Mouse (Mus musculus): ENCODE results near the gene Arntl2. TPM values are rescaled to one million over a fixed set of nuclear protein-coding genes. Genes with fewer than 3 reads are reported as not detected.
"Not testable (repeated sequence)": the region's sequence is repeated elsewhere in the genome, so short reads cannot be mapped to it uniquely, and the experiment has no call there.

Gene Arntl2
- total RNA-seq, 4 experiments from 2014 or later: 8.9 to 16.6 (median 11.0) TPM

DNA sequence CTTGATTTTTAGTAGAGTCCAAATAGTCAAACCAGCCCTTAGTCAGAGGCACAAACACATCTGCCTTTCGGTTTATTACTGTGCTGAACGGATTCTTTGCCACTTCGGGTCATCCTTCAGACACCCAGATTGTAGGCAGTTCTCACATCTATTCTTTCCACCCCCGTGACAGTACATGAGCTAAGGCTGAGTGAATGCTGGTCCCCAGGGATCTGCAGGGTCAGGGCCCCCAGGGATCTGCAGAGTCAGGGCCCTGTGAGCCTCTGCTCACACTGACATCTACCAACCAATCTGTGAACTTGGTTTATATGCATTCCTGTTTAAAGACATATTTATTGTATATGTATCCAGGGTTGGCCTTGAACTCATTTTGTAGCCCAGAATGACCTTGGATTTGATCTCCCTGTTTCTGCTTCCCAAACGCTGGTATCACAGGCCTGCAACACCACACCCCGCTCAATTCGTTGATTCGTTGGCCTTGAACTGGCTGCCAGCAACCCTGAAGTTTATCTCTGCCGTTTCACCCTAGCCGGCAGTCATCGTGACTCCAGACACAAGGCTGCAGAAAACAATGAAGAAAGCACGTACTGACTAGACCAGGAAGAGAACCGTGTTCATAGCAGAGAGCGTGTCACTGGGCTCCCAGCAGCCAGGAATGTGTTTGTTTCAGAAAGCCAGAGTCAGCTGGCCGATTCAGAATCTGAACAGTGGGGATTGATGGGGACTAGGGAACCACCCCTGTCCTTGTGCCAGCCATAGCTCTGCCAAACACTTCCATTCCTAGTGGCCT, 50.3 kb downstream of the Arntl2 start:
- DNase-seq (ENCODE audit: low spot score in 2 of 2): no peak

DNA sequence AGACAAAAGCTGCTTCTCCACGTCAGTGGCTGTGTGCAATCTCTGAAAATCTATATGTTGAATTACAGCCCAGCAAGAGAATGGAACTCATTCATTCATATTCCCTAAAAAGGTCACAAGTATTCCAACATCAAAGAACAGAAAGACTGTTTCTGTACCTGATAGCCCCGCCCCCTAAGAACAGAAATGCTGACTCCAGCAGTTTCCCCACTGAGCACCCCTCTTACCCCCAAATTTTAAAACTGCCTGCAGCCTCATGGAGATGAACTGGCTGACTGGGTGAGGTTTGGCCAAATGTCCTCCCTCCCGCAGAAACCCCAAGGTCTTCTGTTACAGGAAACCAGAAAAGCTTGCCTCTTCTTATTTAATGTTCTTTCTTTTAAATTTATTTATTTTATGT, 51.5 kb downstream of the Arntl2 start:
- no peak for DNase-seq (ENCODE audit: low spot score in 2 of 2)

DNA sequence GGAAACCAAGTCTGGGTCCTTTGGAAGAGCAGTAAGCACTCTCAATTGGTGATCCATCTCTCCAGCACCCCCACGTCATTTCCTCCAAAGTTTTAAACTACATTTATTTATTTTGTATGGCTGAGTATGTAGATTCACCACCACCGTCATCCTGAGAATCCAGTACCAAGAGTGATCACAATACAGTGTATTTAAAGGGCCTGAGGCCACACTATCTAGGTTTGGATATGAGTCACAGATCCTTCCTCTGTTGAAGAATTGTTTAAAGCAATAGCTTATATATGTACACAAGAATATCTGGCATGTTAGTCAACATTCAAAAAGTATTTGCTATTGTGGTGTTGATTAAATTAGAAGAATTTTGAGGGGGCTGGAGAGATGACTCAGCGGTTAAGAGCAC, 52.4 kb downstream of the Arntl2 start:
- DNase-seq (ENCODE audit: low spot score in 2 of 2): no peak

DNA sequence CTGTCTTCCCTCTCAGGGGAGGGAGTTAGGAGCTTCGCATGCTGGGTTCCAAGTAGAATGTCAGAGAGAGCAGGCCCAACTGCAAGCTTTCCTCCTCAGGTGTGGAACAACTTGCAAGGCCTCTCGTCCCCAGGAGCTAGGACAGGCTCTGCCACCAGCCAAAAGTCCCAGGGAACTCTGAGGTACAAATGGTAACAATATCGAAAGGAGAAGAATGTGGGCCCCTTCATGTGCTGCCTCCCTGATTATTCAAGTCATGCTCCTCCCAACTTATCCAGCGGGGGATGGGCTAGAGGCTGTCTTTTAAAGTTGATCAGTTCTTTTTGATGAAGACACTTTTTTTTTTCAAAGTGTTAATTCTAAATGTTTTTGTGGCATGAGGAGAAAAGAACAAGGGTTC, 54.2 kb downstream of the Arntl2 start, which contains the start of gene Smco2:
TSS of gene Smco2 (plus strand) at position 55 of the 400 bp plus-strand sequence.
- DNase-seq (ENCODE audit: low spot score in 2 of 2): no peak

DNA sequence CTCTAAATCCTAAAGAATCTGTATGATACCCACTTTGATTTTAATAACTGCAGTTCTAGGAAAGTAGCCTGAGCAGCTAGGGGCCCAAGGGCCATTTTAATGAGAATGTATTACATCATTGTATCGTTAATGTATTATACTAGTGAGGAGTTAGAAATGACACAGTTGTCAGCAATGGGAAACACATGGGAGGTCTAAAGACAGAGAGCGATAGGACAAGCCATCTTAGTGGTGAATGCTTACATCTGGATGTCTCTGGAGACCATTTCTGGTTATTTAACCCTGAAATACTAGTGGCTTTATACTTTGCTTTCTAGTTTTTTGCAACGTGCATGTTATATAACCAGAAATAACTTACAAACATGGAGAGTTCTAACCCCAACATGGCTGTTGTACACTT, 56.1 kb downstream of the Arntl2 start:
- no peak for DNase-seq (ENCODE audit: low spot score in 2 of 2)

DNA sequence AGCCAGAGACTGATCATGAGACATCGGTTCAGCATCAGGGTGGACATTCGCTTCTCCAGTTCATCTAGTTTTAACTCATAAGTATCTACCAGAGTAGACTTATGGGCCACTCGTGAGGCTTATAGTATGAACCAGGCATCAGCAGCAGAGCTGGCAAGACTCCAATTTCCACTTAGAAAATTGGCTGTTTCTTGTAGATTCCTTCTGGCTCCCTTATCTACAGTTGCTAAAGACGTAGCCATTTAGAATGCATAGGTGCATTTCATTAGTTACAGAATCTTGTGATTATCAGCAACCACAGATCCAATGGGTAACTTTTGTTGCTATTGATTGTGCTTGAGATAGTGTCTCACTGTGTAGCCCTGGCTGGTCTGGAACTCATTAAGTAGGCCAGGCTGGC, 56.9 kb downstream of the Arntl2 start:
- DNase-seq (ENCODE audit: low spot score in 2 of 2): no peak

DNA sequence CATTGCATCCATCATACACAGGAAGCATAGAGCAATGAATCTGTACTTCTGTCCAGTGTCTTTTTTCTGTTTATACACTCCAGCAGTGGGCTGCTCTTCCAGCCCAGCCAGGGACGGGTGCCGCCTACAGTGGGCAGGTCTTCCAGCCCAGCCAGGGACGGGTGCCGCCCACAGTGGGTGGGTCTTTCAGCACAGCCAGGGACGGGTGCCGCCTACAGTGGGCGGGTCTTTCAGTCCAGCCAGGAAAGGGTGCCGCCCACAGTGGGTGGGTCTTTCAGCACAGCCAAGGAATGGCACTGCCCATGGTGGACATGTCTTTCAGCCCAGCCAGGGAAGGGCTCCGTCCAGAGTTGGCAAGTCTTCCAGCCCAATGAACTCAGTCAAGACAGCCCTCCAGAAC, 59.3 kb downstream of the Arntl2 start:
- no peak for DNase-seq (ENCODE audit: low spot score in 2 of 2)

DNA sequence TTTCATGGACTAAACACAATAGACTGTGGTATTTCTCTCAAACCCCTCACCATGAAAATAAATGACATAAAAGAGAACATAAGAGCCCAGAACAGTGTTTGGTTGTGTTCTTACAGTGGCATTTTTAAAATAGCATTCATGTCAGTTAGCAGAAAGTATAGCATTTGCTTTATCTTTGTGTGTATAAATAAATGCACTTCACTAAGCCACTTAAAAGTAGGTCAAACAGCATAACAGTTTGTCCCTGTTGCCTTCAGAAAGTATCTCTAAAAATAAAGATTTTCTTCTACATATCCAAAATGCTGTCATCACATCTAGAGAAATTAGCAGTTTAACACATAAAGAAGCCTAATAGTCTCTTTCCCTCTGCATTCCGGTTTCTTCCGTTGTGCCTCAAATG, 61.5 kb downstream of the Arntl2 start:
- DNase-seq (ENCODE audit: low spot score in 2 of 2): no peak

DNA sequence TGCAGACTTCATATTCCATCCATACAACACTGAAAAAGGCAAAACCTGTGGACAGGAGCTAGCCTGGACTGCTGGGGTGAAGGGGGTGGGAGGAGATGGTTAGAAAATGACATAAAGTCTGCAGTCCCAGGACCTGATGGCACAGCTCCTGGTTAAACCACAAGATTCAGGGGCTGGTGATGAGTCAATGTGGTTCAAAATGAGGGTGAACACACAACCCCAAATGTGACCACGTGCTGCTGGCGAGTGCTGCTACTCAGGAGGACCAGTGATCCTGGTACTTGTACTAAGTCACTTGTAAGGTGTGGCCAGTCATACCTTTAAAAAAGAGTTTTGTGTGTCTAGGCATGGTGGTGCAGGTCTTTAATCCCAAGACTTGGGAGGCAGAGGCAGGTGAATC, 67.3 kb downstream of the Arntl2 start:
- no peak for DNase-seq (ENCODE audit: low spot score in 2 of 2)

DNA sequence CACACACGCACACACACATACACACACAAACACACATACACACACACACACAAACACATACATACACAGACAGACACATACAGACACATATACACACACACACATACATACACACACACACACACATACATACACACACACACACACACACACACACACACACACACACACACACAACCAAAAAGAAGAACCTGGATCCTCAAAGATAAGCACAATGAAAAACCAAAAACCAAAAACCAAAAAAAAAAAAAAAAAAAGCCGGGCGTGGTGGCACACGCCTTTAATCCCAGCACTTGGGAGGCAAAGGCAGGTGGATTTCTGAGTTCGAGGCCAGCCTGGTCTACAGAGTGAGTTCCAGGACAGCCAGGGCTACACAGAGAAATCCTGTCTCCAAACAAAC, 68.5 kb downstream of the Arntl2 start:
- DNase-seq (ENCODE audit: low spot score in 2 of 2): not testable (repeated sequence)

DNA sequence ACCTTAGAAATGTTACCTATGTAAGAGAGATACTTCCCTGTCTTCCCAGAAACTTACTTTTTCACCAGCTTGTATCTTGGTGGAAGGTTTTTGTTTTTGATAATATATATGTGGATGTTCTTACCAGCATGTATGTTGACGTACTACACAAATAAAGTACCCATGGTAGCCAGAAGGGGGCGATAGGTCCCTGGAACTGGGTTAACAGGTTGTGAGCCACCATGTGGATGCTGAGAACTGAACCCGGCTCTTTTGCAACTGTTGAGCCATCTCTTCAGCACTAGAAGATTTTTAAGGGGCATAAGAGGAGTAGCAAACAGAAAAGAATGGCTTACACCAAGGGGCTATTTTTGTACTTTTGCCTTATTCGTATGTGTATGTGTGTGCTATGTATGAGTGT, 69.8 kb downstream of the Arntl2 start:
- no peak for DNase-seq (ENCODE audit: low spot score in 2 of 2)

DNA sequence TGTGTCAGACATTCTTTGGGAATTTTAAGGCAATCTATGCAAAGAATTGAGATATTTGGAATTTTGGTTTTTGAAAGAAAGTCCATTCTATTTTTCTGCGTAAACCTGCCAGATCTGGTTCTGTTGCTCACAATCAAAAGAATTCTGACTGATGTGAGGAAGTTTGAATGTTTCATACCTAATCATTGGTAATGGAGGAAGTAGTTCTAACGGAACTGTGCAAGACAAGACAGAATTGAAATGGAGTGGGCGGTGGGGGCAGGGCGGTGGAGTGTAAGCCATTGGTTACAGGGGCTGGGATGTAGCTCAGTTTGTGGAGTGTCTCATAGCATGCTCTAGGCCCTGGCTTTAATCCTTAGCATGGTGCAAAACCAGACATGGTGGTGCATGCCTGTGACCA, 76.1 kb downstream of the Arntl2 start:
- no peak for DNase-seq (ENCODE audit: low spot score in 2 of 2)

DNA sequence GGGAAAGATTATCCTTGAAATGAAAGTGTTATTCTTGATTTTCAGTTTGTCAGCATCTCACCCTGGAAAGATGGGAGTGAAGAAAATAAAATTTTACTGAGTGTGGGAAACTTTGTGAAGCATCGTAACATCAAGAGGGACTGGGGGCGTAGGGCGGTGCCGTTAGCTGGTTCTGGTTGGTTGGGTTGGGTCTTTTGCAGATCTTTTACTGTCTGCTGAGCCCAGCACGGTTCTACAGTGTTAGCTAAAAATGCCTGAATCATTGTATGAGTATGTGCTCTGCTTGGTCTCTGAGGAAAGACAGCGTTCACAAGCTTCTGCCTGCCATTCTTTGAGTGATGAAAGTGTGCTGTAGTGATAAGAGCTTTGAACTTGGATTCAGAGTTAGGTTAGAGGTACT, 78.6 kb downstream of the Arntl2 start:
- DNase-seq (ENCODE audit: low spot score in 2 of 2): no peak

DNA sequence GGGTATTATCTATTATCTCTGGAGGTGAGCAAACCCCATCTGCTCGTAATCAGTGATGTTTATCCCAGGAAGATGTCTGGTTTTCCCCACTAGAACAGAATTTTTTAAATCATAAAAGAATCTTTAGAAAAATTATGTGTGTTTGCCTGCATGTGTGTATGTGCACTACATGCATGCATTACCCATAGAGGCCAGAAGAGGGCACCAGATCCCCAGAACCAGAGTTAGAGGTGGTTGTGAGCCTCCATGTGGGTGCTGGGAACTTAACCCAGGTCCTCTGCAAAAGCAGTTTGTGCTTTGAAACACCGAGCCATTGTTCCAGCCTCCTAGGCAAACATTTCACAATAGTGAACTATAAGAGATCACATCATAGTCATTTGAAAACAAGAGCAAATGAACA, 81.0 kb downstream of the Arntl2 start:
- no peak for DNase-seq (ENCODE audit: low spot score in 2 of 2)

DNA sequence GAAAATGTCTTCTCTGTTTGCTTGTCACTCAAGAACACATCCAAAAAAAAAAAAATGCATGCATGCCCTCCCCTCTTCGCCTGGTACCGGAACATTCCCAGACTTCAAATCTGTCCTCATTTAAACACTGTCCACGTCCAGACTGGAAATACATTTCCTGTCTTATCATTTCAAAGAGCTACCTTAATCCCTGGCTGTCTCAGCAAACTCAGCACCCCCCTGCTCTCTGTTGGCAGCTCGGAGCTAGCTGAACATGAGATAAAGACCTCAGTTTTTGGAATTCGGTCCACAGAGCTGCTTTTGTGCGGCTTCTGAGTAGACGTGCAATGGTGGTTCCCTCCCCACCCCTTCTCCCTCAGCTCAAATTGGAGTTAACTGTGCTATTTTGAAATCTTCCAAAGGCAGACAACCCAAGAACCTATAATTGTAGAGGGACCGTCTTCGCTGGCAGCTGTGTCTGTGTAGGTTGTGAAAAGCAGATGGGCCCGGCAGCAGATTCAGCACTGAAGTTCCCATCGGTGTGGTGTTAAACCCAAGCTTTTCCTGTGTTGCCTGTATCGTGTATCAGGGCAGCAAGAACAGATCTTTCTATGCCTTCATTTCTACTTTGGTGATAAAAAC, 81.7 kb downstream of the Arntl2 start:
- DNase-seq (ENCODE audit: low spot score in 2 of 2): peak; percentile 39 to 65

DNA sequence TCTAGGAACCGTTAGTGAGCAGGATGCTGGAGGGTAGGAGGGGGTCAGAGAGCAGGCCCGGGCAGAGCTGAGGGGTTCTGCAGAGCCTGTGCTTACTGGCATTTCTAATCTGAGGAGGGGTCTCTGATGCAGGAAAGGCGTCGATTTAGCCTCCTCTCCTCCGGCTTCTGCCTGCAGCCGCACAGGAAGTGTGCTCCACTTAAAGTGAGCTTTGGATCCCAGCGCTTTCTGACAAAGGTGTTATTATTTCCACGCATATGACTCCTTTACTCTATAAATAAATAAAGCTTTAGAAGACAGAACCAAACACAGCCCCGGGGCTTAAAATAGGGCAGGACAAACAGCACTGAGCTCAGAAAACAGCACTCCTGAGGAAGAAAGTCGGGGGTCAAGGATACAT, 83.1 kb downstream of the Arntl2 start:
- DNase-seq (ENCODE audit: low spot score in 2 of 2): no peak

DNA sequence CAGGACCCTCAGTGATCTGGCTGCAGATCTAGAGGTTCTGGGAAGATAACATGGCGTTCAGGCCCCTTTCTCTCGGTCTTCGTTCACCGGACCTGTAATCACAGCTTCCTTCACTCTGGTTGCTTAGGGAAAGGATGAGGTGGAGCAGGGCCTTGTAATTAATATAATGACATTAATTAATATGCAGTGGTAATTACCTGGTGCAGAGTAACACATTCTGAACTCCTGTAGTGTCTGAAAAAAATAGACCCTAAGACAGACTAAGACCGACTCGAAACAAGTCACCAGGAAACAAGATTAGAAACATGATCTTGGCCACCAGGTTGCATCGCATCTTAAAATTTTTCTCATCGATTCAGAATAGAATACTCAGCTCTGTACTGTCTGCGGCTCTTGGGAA, 84.0 kb downstream of the Arntl2 start:
- DNase-seq (ENCODE audit: low spot score in 2 of 2): no peak

DNA sequence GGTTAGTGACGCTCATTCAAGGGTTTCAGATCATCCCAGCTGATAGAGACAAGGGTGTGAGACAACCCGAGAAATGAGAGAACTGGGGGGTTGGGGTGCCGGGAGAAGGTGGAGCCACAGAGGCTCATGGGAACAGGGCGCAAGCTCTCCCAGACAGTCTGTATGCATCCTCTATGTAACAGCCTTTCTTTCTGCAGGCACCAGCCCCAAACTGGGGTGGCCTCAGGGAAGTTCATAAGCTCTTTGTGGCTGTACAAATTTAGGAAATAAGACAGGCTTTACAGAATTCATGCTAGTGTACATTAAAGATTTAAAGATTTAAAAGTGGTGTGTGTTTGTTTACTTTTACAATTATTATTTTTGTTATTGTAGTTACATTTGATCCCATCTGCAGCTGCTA, 84.4 kb downstream of the Arntl2 start:
- DNase-seq (ENCODE audit: low spot score in 2 of 2): no peak

DNA sequence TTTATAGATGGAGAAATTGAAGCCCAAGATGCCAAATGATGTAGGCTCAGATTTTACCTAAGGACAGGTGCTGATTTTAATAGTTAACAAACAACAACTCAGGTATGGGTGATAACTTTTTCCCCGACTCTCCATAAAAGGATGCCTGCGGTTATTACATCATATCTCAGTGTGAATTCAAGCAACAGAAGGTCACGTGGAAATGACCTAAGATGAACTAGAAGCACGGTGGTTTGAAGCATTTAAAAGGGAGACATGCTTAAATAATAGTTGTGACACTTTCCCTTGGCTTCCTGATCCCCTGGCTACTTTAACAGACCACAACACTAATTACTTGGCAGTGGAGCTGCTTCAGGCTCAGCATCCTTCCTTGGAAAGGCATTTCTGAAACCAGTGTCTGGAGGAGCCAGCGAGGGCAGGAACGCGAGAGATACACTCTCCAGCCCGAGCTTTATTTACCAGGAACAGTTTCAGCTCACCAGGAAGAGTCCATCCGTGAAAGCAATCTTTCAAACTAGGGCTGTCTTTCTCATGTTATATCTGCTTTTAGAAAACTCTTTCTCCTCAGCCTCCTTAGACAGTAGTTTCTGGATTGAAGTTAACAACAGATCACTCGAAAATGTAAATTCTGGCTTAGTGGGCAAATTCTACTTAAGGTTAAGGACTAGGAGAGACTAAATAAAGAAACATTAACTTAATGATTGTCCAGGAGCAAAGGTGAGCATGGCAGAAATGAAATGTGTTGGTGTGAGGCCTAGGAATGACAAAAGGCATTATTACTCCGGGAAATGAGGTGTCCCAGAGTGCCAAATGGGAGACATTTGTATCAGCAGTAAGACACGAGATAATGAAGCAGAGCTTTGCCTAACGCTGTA, 86.3 kb downstream of the Arntl2 start:
- no peak for DNase-seq (ENCODE audit: low spot score in 2 of 2)

Measured in layer of hippocampus, adult 8-10 months (tissue).